In genomic region chr14:93553771-93554170, GRCm38 (mm10) we compare ENCODE assay signal across 18 mouse cellular contexts.
"Had no signal": no experiment of that assay in that cellular context is flagged by ENCODE, and none has a peak within 500 bp of the region (broad histone marks: within the 10 kb centered on the region; RNA-seq: fewer than 3 reads in every experiment).

No protein-coding gene starts in this region.

- H3K9ac ChIP-seq: intestine, embryonic 15.5 days; kidney, embryonic 15.5 days; liver, embryonic 13.5 days; midbrain, embryonic 12.5 days had no signal

- DNase-seq: kidney, adult 11 months; kidney, adult 8-10 months; kidney, postnatal 10 days; kidney, postnatal 36 days; layer of hippocampus, postnatal 36 days; liver, embryonic 13.5 days; lung, adult 2 months; lung, postnatal 14 days; lung, postnatal 4 days; right cerebral cortex, postnatal 25 days; spleen, adult 18-20 months; thymus, adult 2 months; thymus, postnatal 14 days; thymus, postnatal 4 days had no signal

- H3K27ac ChIP-seq: intestine, embryonic 15.5 days; kidney, embryonic 15.5 days; left cerebral cortex, adult 2 months; liver, embryonic 13.5 days; midbrain, embryonic 12.5 days had no signal

- H3K9me3 ChIP-seq: intestine, embryonic 15.5 days; kidney, embryonic 15.5 days; liver, embryonic 13.5 days; midbrain, embryonic 12.5 days had no signal

- H3K4me1 ChIP-seq: intestine, embryonic 15.5 days; kidney, embryonic 15.5 days; liver, embryonic 13.5 days; midbrain, embryonic 12.5 days had no signal

- ATAC-seq: intestine, embryonic 15.5 days had no signal

- H3K4me3 ChIP-seq: intestine, embryonic 15.5 days; kidney, embryonic 15.5 days; left cerebral cortex, adult 2 months; liver, embryonic 13.5 days; midbrain, embryonic 12.5 days had no signal

- H3K4me2 ChIP-seq: intestine, embryonic 15.5 days; kidney, embryonic 15.5 days; liver, embryonic 13.5 days; midbrain, embryonic 12.5 days had no signal

- H3K27me3 ChIP-seq: intestine, embryonic 15.5 days; kidney, embryonic 15.5 days; liver, embryonic 13.5 days; midbrain, embryonic 12.5 days had no signal

- H3K36me3 ChIP-seq: intestine, embryonic 15.5 days; kidney, embryonic 15.5 days; liver, embryonic 13.5 days; midbrain, embryonic 12.5 days had no signal
